Mouse (Mus musculus): ENCODE results near the gene Sctr.

The Sctr gene

GRCm38 (mm10) chr1:120071133-120071532 lies 64.4 kb downstream of the Sctr start:
- DNase-seq = no peak

GRCm38 (mm10) chr1:120072900-120073299 lies 66.2 kb downstream of the Sctr start:
- peak; percentile 95 for DNase-seq

- DNase-seq = peak; percentile 98
Observed at GRCm38 (mm10) chr1:120073519-120074306, 67.0 kb downstream of the Sctr start, which contains the start of gene Tmem37. Gene Tmem37 (minus strand): TSS chr1:120074074.

- peak; percentile 91 for DNase-seq
Observed at GRCm38 (mm10) chr1:120074307-120074702, 67.6 kb downstream of the Sctr start.

GRCm38 (mm10) chr1:120074931-120075330 lies 68.2 kb downstream of the Sctr start:
- DNase-seq = peak; percentile 93

- peak; percentile 98 for DNase-seq
Observed at GRCm38 (mm10) chr1:120075507-120075906, 68.8 kb downstream of the Sctr start.

- no peak for DNase-seq
Observed at GRCm38 (mm10) chr1:120077746-120078410, 71.2 kb downstream of the Sctr start.

- DNase-seq = no peak
Observed at GRCm38 (mm10) chr1:120080632-120081031, 73.9 kb downstream of the Sctr start.

GRCm38 (mm10) chr1:120082957-120083585 lies 76.4 kb downstream of the Sctr start:
- DNase-seq = no peak

- no peak for DNase-seq
Observed at GRCm38 (mm10) chr1:120083921-120084517, 77.3 kb downstream of the Sctr start.

- DNase-seq = no peak
Observed at GRCm38 (mm10) chr1:120085696-120086095, 79.0 kb downstream of the Sctr start.

GRCm38 (mm10) chr1:120086644-120087043 lies 80.0 kb downstream of the Sctr start:
- DNase-seq = no peak

- no peak for DNase-seq
Observed at GRCm38 (mm10) chr1:120089180-120089579, 82.5 kb downstream of the Sctr start.

GRCm38 (mm10) chr1:120090880-120091570 lies 84.3 kb downstream of the Sctr start:
- peak; percentile 95 for DNase-seq

GRCm38 (mm10) chr1:120093482-120094134 lies 86.9 kb downstream of the Sctr start:
- DNase-seq = peak; percentile 97

GRCm38 (mm10) chr1:120094920-120095319 lies 88.2 kb downstream of the Sctr start:
- DNase-seq = peak; percentile 62

- peak; percentile 90 for DNase-seq
Observed at GRCm38 (mm10) chr1:120098327-120098726, 91.6 kb downstream of the Sctr start.

GRCm38 (mm10) chr1:120099483-120099882 lies 92.8 kb downstream of the Sctr start:
- peak; percentile 97 for DNase-seq

- peak; percentile 84 for DNase-seq
Observed at GRCm38 (mm10) chr1:120100456-120101226, 93.9 kb downstream of the Sctr start.

- no peak for DNase-seq
Observed at GRCm38 (mm10) chr1:120101227-120101609, 94.5 kb downstream of the Sctr start.

GRCm38 (mm10) chr1:120105556-120105959 lies 98.9 kb downstream of the Sctr start:
- DNase-seq = no peak
